Mouse (Mus musculus): ENCODE measurements around the gene P2ry14.

Gene P2ry14

DNA sequence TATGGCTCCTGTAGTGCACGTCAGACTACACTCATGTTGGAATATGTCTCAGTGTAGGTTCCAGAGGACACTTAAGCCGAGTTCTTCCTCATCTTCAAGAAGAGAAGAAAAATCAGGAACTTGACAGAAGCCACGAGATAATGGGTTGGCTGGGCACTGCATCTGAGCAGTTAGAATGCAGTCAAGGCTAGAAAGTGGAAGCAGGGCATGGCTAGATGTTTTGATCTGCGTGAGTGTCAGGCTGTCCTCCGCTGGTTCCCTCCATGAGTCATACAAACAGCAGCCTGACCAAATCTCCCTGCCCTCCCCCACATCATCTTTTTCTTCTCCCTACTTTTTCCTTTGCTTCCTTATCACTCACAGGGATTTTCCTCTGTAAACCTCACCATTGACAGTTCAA lies at the start of gene P2ry14:
TSS of gene P2ry14 (minus strand) at position 195 of the 400 bp plus-strand sequence.
- ATAC-seq (ENCODE audit: insufficient number of reproducible peaks, low FRiP score, low TSS enrichment): no peak

GRCm38 (mm10) chr3:59197329-59197948 lies 44.0 kb upstream of the P2ry14 start:
- peak; percentile 61; the same call in 1 of the 2 replicates for ATAC-seq (ENCODE audit: insufficient number of reproducible peaks, low FRiP score, low TSS enrichment)

GRCm38 (mm10) chr3:59194938-59195337 lies 41.5 kb upstream of the P2ry14 start, which contains the start of gene Gpr87:
TSS of gene Gpr87 (minus strand) at chr3:59195104.
- no peak for ATAC-seq (ENCODE audit: insufficient number of reproducible peaks, low FRiP score, low TSS enrichment)

DNA sequence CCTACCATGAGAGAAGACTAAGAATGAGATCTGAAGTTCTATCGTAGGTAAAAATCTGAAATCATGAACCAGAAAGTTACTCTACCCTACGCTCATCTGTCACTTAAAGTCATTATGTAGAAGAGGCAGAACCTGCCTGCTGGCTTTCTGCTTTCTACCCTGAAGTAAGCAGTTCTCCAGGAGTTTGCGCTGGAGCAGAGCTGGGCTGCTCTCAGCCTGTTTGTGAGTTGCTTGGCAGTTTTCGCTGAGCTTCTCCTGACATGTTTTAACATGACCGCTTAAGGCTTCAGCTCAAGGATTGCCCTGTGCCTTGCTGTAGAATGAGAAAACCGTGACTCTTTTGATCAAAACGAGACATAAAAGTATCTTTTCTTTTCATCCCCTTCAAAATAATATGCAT lies 40.7 kb upstream of the P2ry14 start:
- no peak for ATAC-seq (ENCODE audit: insufficient number of reproducible peaks, low FRiP score, low TSS enrichment)

- no peak for ATAC-seq (ENCODE audit: insufficient number of reproducible peaks, low FRiP score, low TSS enrichment)
Observed at GRCm38 (mm10) chr3:59191674-59192073, 38.3 kb upstream of the P2ry14 start.

- ATAC-seq (ENCODE audit: insufficient number of reproducible peaks, low FRiP score, low TSS enrichment): no peak
Observed at GRCm38 (mm10) chr3:59187336-59187735, 33.9 kb upstream of the P2ry14 start.

DNA sequence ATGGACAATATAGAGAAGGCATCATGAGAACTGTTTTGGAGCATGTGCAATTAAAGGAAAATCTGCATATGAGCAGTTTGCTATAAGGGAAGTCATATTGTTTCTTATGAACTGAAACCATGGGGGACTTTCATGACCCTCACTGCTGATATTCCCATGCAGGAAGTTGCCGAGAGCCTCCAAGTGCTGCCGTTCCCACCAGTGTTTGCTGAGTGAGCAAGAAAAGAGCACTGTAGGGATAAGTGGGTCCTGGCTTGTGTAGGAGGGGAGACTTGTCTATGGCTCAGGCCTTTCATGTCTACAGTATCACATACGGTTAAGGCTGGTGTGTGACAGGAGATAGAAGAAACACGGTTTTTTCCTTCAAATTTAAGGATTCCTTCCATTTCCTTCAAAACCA lies 32.2 kb upstream of the P2ry14 start:
- no peak for ATAC-seq (ENCODE audit: insufficient number of reproducible peaks, low FRiP score, low TSS enrichment)

DNA sequence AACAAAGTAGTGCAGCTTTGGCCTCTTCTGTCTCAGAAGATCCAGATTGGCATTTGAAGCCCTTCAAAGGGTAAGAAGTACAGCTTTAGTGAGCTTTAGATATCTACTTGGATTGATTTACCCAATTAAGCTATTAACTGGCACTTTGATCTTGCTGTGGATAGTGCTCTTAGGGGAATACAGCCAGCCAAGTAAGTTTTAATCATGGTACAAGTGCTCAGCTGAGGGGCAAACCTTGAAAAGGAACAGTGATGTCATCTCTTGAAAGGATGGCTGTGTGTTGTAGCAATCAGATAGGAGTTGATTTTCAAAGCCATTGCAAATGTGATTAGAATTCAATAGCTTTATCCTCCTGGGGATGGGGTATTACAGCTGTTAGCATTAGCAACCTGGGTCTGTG lies 28.7 kb upstream of the P2ry14 start:
- ATAC-seq (ENCODE audit: insufficient number of reproducible peaks, low FRiP score, low TSS enrichment): no peak

DNA sequence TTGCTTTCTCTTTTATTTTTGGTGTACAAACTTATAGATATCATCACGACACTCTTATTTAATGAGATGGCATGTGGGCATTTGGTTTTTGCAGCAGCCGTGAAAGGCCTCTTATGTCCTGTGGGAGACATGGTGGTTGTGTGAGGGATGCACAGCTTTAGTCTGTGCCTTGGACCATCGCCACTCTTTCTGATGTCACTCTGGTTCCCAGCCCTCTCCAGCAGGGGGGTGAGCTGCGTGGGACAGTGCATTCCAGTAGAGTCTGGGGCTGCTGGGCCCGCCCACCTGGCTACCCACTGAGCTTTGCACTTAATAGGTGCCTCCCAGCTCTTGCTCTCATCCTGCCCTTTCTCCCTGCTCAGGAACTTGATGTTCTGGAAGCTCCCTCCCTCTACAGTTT lies 27.7 kb upstream of the P2ry14 start:
- ATAC-seq (ENCODE audit: insufficient number of reproducible peaks, low FRiP score, low TSS enrichment): no peak

DNA sequence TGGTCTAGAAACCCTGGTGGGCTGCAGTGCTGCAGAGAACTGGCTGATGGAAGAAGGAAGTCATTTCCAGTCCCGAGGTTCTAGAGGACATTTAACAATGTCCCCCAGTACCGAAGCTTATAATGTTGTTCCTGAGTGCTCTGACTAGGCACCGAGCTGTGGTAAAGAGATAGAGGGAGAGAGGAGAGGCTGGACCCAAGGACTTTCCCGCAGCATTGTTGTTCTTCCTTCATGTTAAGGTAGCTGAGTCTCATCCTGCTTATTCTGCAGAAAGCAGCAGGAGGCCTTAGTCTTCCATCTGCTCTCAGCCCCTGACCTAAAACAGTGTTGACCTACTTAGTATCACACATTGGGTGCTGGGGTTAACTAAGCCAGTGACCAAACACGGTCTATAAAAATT lies 23.5 kb upstream of the P2ry14 start:
- ATAC-seq (ENCODE audit: insufficient number of reproducible peaks, low FRiP score, low TSS enrichment): peak; percentile 80

- peak; percentile 75 for ATAC-seq (ENCODE audit: insufficient number of reproducible peaks, low FRiP score, low TSS enrichment)
Observed at GRCm38 (mm10) chr3:59175234-59175633, 21.8 kb upstream of the P2ry14 start.

DNA sequence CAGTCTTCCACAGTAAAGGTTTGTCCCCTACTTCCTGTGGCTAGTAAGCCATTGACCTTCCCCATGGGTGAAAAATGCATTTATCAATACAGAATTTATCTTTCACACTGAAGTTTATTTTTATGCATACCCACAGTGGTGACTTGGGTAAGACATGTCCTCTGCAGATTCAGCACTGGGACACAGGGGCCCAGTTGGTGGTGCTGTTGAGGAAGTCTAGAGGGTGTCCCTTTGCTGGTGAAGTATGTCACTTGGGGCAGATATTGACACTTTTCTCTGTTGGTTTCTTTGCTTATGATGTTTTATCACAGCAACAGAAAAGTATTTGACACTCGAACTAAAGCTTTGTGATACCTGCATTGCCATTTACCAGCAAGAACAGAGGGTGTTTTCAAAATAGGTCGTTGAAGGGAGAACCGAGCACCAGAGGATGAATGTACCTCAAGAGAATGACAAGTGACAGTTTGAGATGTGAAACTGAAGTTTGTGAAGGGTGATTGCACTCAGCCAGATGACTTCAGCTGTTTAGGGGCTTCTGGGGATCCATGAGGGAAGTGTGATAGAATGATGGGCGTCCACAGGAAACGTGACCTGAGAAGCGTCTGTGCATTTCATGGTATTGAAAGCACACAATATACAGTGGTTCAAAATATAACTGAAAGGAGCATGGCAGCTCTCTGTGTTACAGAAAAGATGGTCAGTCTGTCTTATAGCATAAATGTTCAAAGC lies 21.2 kb upstream of the P2ry14 start:
- ATAC-seq (ENCODE audit: insufficient number of reproducible peaks, low FRiP score, low TSS enrichment): no peak

GRCm38 (mm10) chr3:59169921-59170627 lies 16.7 kb upstream of the P2ry14 start:
- no peak for ATAC-seq (ENCODE audit: insufficient number of reproducible peaks, low FRiP score, low TSS enrichment)

- 0 out of 2 replicates have a peak, but pooled peaks have one; percentile 29 for ATAC-seq (ENCODE audit: insufficient number of reproducible peaks, low FRiP score, low TSS enrichment)
Observed at GRCm38 (mm10) chr3:59169215-59169614, 15.8 kb upstream of the P2ry14 start.

GRCm38 (mm10) chr3:59168476-59168875 lies 15.1 kb upstream of the P2ry14 start:
- ATAC-seq (ENCODE audit: insufficient number of reproducible peaks, low FRiP score, low TSS enrichment): no peak

GRCm38 (mm10) chr3:59167417-59168054 lies 14.1 kb upstream of the P2ry14 start:
- ATAC-seq (ENCODE audit: insufficient number of reproducible peaks, low FRiP score, low TSS enrichment): no peak

- no peak for ATAC-seq (ENCODE audit: insufficient number of reproducible peaks, low FRiP score, low TSS enrichment)
Observed at GRCm38 (mm10) chr3:59160465-59160864, 7.0 kb upstream of the P2ry14 start.

DNA sequence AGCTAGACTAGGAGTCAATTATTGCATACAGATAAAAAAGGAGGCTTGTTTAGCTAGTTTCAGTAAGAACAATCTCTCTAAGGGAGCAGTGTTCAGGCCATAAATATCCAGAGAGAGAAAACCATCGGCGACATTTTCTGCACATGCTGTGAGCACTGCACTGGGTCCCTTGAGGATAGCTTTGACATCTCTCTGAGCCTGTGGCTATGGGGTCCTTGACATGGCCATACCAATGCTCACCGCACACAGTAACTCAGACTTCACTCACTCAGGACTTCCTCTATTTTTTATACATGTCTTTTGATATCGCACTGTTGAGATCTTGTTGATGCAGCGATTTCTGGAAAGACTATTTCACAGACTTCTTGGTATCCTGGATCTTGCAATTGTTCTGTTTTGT lies 3.6 kb upstream of the P2ry14 start:
- ATAC-seq (ENCODE audit: insufficient number of reproducible peaks, low FRiP score, low TSS enrichment): no peak

- ATAC-seq (ENCODE audit: insufficient number of reproducible peaks, low FRiP score, low TSS enrichment): no peak
Observed at GRCm38 (mm10) chr3:59155404-59155803, 2.0 kb upstream of the P2ry14 start.

- ATAC-seq (ENCODE audit: insufficient number of reproducible peaks, low FRiP score, low TSS enrichment): no peak
Observed at GRCm38 (mm10) chr3:59154888-59155287, 1.5 kb upstream of the P2ry14 start.

GRCm38 (mm10) chr3:59150624-59151023 lies 2.8 kb downstream of the P2ry14 start:
- no peak for ATAC-seq (ENCODE audit: insufficient number of reproducible peaks, low FRiP score, low TSS enrichment)
